Mouse (Mus musculus) CH12.LX (cell line): ENCODE measurements at regions not wholly inside any gene's neighbourhood (a gene's known extent, or its start where the extent isn't known, plus 50 kb on each side); places are given as distances from the start of the nearest gene placed in this dataset.

Experiments
- DNase-seq: peaks from one replicate; pipeline ENCODE4 v3.0.0-alpha.2; 2013; ENCODE audit errors: extremely low read depth
- H3K27ac ChIP-seq: 2 replicates; pipeline ENCODE4 v1.5.1; 2012; ENCODE audit warnings: low read depth, mild to moderate bottlenecking, control low read depth, moderate library complexity; ENCODE audit not compliant: insufficient read depth
- H3K27me3 ChIP-seq: replicated peaks from 2 replicates; pipeline ENCODE3; 2012; ENCODE audit warnings: inconsistent platforms
- H3K36me3 ChIP-seq, 2 experiments: replicated peaks in 1 of 2; 2 replicates each; pipeline versions ENCODE3 to v1.6.1; 2012; ENCODE audit warnings: inconsistent platforms in 1 of 2, low read length in 1 of 2, mild to moderate bottlenecking in 1 of 2, mixed read lengths in 1 of 2, moderate library complexity in 1 of 2; ENCODE audit not compliant: control insufficient read depth in 1 of 2, insufficient read depth in 1 of 2
- H3K4me1 ChIP-seq, 2 experiments: 2 replicates each; pipeline ENCODE4 v1.6.1; 2012; ENCODE audit warnings: inconsistent platforms in 1 of 2, moderate library complexity in 1 of 2; ENCODE audit not compliant: insufficient read depth in 2 of 2, control insufficient read depth in 1 of 2
- H3K4me2 ChIP-seq: 2 replicates; pipeline ENCODE4 v1.6.1; 2012; ENCODE audit warnings: low read depth, mild to moderate bottlenecking, control low read depth; ENCODE audit not compliant: poor library complexity, insufficient read depth, severe bottlenecking
- H3K4me3 ChIP-seq, 3 experiments: fragments of 150-350 bp in 1 of 3; sonication (generic) in 1 of 3; replicated peaks in 1 of 3; 2 replicates each; pipeline versions ENCODE3 to v1.5.1; 2011 to 2012; ENCODE audit warnings: low read depth in 2 of 3, low read length in 2 of 3, mild to moderate bottlenecking in 2 of 3, moderate library complexity in 2 of 3, control low read depth in 1 of 3, improper control_type of control experiment in 1 of 3, inconsistent platforms in 1 of 3, mixed read lengths in 1 of 3; ENCODE audit not compliant: poor library complexity in 1 of 3
- H3K79me2 ChIP-seq: replicated peaks from 2 replicates; pipeline ENCODE4 v1.6.1; 2012; ENCODE audit warnings: mild to moderate bottlenecking, moderate library complexity; ENCODE audit not compliant: control insufficient read depth, poor library complexity, insufficient read depth, severe bottlenecking; ENCODE audit errors: extremely low read depth
- H3K9ac ChIP-seq: 2 replicates; pipeline ENCODE4 v1.6.1; 2012; ENCODE audit warnings: low read depth, mild to moderate bottlenecking, control low read depth, moderate library complexity; ENCODE audit not compliant: insufficient read depth
- H3K9me3 ChIP-seq: replicated peaks from 2 replicates; pipeline ENCODE3; 2012; ENCODE audit warnings: low read length, inconsistent platforms, mixed read lengths
- BHLHE40 ChIP-seq: IDR thresholded peaks from 2 replicates; pipeline ENCODE4 v1.6.1; 2011; ENCODE audit warnings: mild to moderate bottlenecking, low read depth, low read length, improper control_type of control experiment
- CHD2 ChIP-seq: IDR thresholded peaks from 2 replicates; pipeline ENCODE4 v1.6.1; 2011; ENCODE audit warnings: low read length, improper control_type of control experiment
- CTCF ChIP-seq, 2 experiments: IDR thresholded peaks in 1 of 2; conservative IDR thresholded peaks in 1 of 2; 2 replicates each; pipeline ENCODE4 v1.5.1; 2011 to 2012; ENCODE audit warnings: low read depth in 2 of 2, low read length in 2 of 2, improper control_type of control experiment in 1 of 2, inconsistent platforms in 1 of 2, mild to moderate bottlenecking in 1 of 2, moderate library complexity in 1 of 2
- E2F4 ChIP-seq: IDR thresholded peaks from 2 replicates; pipeline ENCODE4 v1.6.1; 2011; ENCODE audit warnings: low read depth, low read length, improper control_type of control experiment; ENCODE audit not compliant: insufficient replicate concordance
- ELF1 ChIP-seq: IDR thresholded peaks from 2 replicates; pipeline ENCODE4 v1.6.1; 2014; ENCODE audit warnings: low read depth, mild to moderate bottlenecking, inconsistent platforms, low read length, improper control_type of control experiment
- HCFC1 ChIP-seq: IDR thresholded peaks from 2 replicates; pipeline ENCODE4 v1.6.1; 2012; ENCODE audit warnings: low read depth, mild to moderate bottlenecking, inconsistent platforms, low read length, improper control_type of control experiment
- MAFK ChIP-seq: IDR thresholded peaks from 2 replicates; pipeline ENCODE4 v1.6.1; 2011; ENCODE audit warnings: low read length, improper control_type of control experiment; ENCODE audit not compliant: insufficient replicate concordance
- MAZ ChIP-seq: IDR thresholded peaks from 2 replicates; pipeline ENCODE4 v1.6.1; 2012; ENCODE audit warnings: low read depth, mild to moderate bottlenecking, inconsistent platforms, low read length, improper control_type of control experiment, moderate library complexity
- MEF2A ChIP-seq: IDR thresholded peaks from 2 replicates; pipeline ENCODE4 v1.6.1; 2014; ENCODE audit warnings: low read depth, mild to moderate bottlenecking, inconsistent platforms, low read length, improper control_type of control experiment, borderline replicate concordance
- MYC ChIP-seq: IDR thresholded peaks from 2 replicates; pipeline ENCODE4 v1.6.1; 2011; ENCODE audit warnings: low read depth, mild to moderate bottlenecking, improper control_type of control experiment, low read length
- NELFE ChIP-seq: IDR thresholded peaks from 2 replicates; pipeline ENCODE4 v1.6.1; 2011; ENCODE audit warnings: low read depth, low read length, improper control_type of control experiment
- RAD21 ChIP-seq: IDR thresholded peaks from 2 replicates; pipeline ENCODE4 v1.6.1; 2011; ENCODE audit warnings: low read depth, mild to moderate bottlenecking, low read length, improper control_type of control experiment, moderate library complexity
- TBP ChIP-seq: conservative IDR thresholded peaks from 2 replicates; pipeline ENCODE4 v1.6.1; 2011; ENCODE audit warnings: low read depth, low read length, improper control_type of control experiment
- TCF12 ChIP-seq: IDR thresholded peaks from 2 replicates; pipeline ENCODE4 v1.6.1; 2014; ENCODE audit warnings: low read depth, mild to moderate bottlenecking, inconsistent platforms, low read length, improper control_type of control experiment
- USF1 ChIP-seq: IDR thresholded peaks from 2 replicates; pipeline ENCODE4 v1.6.1; 2014; ENCODE audit warnings: low read depth, mild to moderate bottlenecking, inconsistent platforms, low read length, improper control_type of control experiment
- ZKSCAN1 ChIP-seq: IDR thresholded peaks from 2 replicates; pipeline ENCODE4 v1.6.1; 2012; ENCODE audit warnings: low read depth, inconsistent platforms, low read length, improper control_type of control experiment, borderline replicate concordance
- ZMIZ1 ChIP-seq: IDR thresholded peaks from 2 replicates; pipeline ENCODE4 v1.6.1; 2012; ENCODE audit warnings: low read depth, mild to moderate bottlenecking, inconsistent platforms, low read length, improper control_type of control experiment
- dilution Hi-C: fragments of 300-500 bp; cut with MboI; formaldehyde crosslinking; loops from 2 replicates; pipeline ENCODE4 v1.14.3; 2020; ENCODE audit warnings: low sequenced_read_pairs; ENCODE audit not compliant: extremely low pct_unique_long_range_greater_than_20kb, extremely low pct_ligation_motif_present
- in situ Hi-C: fragments of 300-500 bp; cut with MboI; formaldehyde crosslinking; loops from 3 replicates; pipeline ENCODE4 v1.14.3; 2019; ENCODE audit warnings: low sequenced_read_pairs, low pct_ligation_motif_present, low pct_unique_long_range_greater_than_20kb, mixed read lengths

- DNase-seq, result no peak
- Histone ChIP-seq H3K36me3 (no peaks in the 10 kb centered on the region), H3K4me3 (no peak overlapping the region), H3K27me3 (peaks cover 72% of the 10 kb centered on the region), H3K4me1 (no peaks in the 10 kb centered on the region), H3K27ac (no peak overlapping the region), H3K79me2 (no peaks in the 10 kb centered on the region), H3K9ac (no peak overlapping the region), H3K9me3 (peaks cover 2% of the 10 kb centered on the region), H3K4me2 (no peak overlapping the region; the same call in 1 of the 2 replicates)
- dilution Hi-C loops, result no loop called here
- TF ChIP-seq USF1, result no peak
- peak; percentile 81 for TF ChIP-seq HCFC1
- in situ Hi-C loops, result no loop called here
Observed at GRCm38 (mm10) chr13:54864048-54864447, 74.9 kb downstream of the Tspan17 start.

GRCm38 (mm10) chr13:54872004-54872403 lies 77.2 kb upstream of the Unc5a start:
- TF ChIP-seq RAD21, result no peak
- TF ChIP-seq MYC, result no peak
- no peak overlapping the region for H3K27ac ChIP-seq
- H3K27me3 ChIP-seq, result peaks cover 82% of the 10 kb centered on the region
- H3K4me1 ChIP-seq, result peaks cover 1 to 4% of the 10 kb centered on the region in 2 experiments
- no peak overlapping the region for H3K4me3 ChIP-seq
- H3K4me2 ChIP-seq, result no peak overlapping the region
- H3K79me2 ChIP-seq, result no peaks in the 10 kb centered on the region
- no peaks in the 10 kb centered on the region for H3K9me3 ChIP-seq
- in situ Hi-C loops, result no loop called here
- no peak for DNase-seq
- H3K36me3 ChIP-seq, result no peaks in the 10 kb centered on the region
- H3K9ac ChIP-seq, result no peak overlapping the region
- dilution Hi-C loops, result no loop called here

- Histone ChIP-seq H3K9me3 (no peaks in the 10 kb centered on the region), H3K27ac (no peak overlapping the region), H3K79me2 (no peaks in the 10 kb centered on the region), H3K4me3 (no peak overlapping the region), H3K4me1 (peaks cover 9 to 16% of the 10 kb centered on the region in 2 experiments), H3K9ac (no peak overlapping the region), H3K27me3 (peaks cover 72% of the 10 kb centered on the region), H3K36me3 (no peaks in the 10 kb centered on the region), H3K4me2 (no peak overlapping the region)
- in situ Hi-C loops, result no loop called here
- dilution Hi-C loops, result no loop called here
- TF ChIP-seq ZMIZ1, result no peak
- no peak for TF ChIP-seq HCFC1
- no peak for TF ChIP-seq CHD2
- no peak for TF ChIP-seq MAFK
- TF ChIP-seq ELF1, result no peak
- TF ChIP-seq NELFE, result no peak
- TF ChIP-seq BHLHE40, result no peak
- TF ChIP-seq ZKSCAN1, result no peak
- no peak for TF ChIP-seq TCF12
- TF ChIP-seq TBP, result no peak
- no peak for TF ChIP-seq CTCF (conservative IDR thresholded peaks at IDR 0.05 in 1 of 2, IDR thresholded peaks at IDR 0.05 in 1 of 2; ENCODE audit: low read depth in 2 of 2, low read length in 2 of 2)
- TF ChIP-seq E2F4, result no peak
- TF ChIP-seq MEF2A, result no peak
- no peak for TF ChIP-seq MAZ
- no peak for DNase-seq
Observed at GRCm38 (mm10) chr13:54873882-54874281, 75.3 kb upstream of the Unc5a start.
